Mouse (Mus musculus): ENCODE data around the gene Vezf1. TPM values are rescaled to one million over a fixed set of nuclear protein-coding genes. Genes with fewer than 3 reads are reported as not detected.

The Vezf1 gene
- polyA plus RNA-seq (2017; shearing (Covaris generic)), result 10 to 100 TPM; 37.1 to 40.2 TPM

DNA sequence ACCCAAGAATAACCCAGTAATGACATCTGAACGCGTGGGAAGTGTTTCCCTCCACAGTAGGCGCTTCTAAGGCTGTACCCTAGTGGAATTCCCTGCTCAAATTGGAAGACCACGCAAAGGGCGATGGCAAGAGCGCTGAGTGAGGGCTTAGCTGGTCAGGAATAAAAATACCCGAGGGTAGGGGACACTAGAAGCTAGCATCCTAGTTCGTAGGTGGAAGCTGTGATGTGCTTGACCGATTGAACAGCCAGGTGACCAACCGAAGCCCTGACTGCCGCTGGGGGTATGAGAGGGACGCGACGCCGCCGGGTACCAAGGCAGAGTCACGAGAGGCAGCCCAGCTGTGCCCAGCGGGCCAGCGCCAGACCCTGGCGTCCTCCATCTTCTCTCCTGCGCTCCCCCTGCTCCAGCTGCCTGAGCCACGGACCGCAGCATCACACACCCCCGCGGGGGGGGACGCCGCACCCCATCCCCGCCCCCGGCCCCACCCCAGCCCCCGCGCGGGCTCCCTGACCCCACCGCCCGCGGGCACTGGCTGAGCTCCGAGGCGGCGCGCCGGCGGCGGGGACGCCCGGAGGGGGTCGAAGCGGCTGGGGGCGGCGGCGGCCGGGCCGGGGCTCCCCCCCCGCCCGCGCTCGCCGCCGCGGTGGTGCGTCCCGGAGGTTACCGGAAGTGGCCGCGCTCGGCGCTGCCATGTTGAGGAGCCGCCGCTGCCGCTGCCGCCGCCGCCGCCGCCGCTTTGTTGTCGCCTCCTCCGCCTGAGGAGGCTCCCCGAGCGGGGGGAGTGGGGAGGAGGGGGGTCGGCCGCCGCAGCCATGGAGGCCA, at the start of gene Vezf1:
Gene Vezf1, plus strand, starts transcription at position 694 of the 825 bp plus-strand sequence.

DNA sequence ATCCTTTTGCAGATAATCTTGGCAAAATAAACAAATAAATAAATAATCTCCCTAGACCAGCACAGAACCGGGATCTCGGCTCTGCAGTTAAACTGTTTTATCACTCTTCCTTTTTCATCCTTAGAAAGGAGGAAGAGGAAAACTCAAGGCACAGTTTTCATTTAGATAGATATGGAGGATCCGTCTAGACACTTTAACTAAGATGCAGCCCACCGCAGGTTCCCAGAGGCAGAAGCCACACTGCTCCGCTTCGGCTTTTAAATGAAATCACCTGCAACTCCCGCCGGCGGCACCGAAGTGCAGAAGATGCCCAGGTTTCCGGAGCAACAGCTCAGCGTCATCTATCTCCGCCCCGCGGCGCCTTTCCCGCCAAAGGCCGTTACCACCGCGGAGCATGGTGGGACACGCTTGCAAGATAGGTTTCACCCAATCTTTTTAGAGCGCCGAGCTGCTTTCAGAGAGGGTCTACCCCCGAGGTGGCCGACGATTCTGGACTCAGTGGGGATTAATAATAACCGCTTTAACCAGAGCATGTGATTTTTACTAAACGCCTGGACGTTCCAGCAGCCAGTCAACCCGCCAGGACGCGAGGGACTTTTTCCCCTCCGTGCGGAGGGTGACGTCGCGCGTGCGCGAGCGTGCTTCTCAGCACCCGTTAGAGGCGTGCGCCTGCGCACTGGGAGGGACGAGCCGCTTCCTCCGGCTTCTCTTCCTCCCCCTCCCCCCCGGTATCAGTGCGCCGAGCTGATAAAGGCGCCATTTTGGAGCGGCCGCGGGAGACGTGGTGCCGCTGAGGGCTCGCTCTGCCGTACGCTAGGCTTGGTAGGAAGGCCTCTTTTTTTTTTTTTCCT, 20.9 kb upstream of the Vezf1 start, which contains the start of gene Srsf1:
Gene Srsf1, plus strand, starts transcription at position 430 of the 851 bp plus-strand sequence.

DNA sequence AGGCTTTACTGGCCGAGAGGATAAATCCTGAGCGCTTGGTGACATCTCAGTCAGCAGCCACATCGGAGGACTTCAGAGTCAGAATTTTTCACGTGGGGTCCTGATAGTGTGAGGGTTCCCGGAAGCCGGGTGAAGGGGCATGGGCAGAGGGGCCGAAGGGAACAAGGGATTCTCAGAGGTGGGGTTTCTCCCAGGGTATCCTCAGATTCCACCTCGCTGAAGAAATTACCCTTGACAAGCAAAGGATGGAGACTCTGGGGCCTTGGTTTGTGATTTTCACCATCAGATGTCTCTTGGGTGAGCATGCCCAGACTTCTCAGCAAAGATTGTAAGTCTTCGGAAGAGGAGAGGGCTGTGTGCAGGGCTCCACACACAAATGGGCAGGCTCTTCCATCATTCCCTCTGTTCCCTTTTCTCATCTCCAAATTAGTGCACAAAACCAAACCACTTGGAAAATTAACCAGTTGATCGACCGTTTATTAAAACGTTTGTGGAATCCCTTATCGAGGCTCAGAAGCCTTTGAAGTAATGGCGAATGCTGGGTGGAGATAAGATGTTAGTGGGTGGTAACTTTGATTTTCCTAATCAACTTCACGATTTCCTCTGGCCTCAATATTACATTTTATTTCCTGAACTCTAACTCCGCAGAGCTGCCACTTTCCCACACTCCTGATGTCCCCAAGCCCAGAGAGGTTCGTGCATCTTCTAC, 30.1 kb downstream of the Vezf1 start, which contains the start of gene Cuedc1:
Gene Cuedc1, plus strand, starts transcription at position 38 of the 709 bp plus-strand sequence.

Other genes with a start within 250 kb of the Vezf1 start
- under 1 TPM in 1 of 2 experiments, not detected in 1; 0.38 TPM for gene Lpo, start 240.0 kb upstream of the Vezf1 start, polyA plus RNA-seq (2017; shearing (Covaris generic))
- 10 to 100 TPM in 1 of 2 experiments, 1 to 10 TPM in 1; 6.7 to 10.7 TPM for gene Mks1, start 215.1 kb upstream of the Vezf1 start, polyA plus RNA-seq (2017; shearing (Covaris generic))
- gene Epx, start 192.7 kb upstream of the Vezf1 start, polyA plus RNA-seq (2017; shearing (Covaris generic)), result under 1 TPM in 1 of 2 experiments, not detected in 1; 0.87 TPM
- under 1 TPM in 1 of 2 experiments, not detected in 1; 0.04 TPM for gene Olfr462, start 176.0 kb upstream of the Vezf1 start, polyA plus RNA-seq (2017; shearing (Covaris generic))
- under 1 TPM in 1 of 2 experiments, not detected in 1; 0.34 TPM for gene Olfr463, start 170.9 kb upstream of the Vezf1 start, polyA plus RNA-seq (2017; shearing (Covaris generic))
- not detected for gene Olfr464, start 147.3 kb upstream of the Vezf1 start, polyA plus RNA-seq (2017; shearing (Covaris generic))
- gene Dynll2, start 80.7 kb upstream of the Vezf1 start, polyA plus RNA-seq (2017; shearing (Covaris generic)), result 10 to 100 TPM; 15.7 to 18.4 TPM
- gene Srsf1, start 20.9 kb upstream of the Vezf1 start, polyA plus RNA-seq (2017; shearing (Covaris generic)), result 100 to 1,000 TPM; 245 to 271 TPM
- 1 to 10 TPM; 5.4 to 6.7 TPM for gene Cuedc1, start 29.8 kb downstream of the Vezf1 start, polyA plus RNA-seq (2017; shearing (Covaris generic))
- gene Mrps23, start 136.1 kb downstream of the Vezf1 start, polyA plus RNA-seq (2017; shearing (Covaris generic)), result 100 to 1,000 TPM in 1 of 2 experiments, 10 to 100 TPM in 1; 91.9 to 101 TPM
- not detected for gene Ccdc182, start 225.8 kb downstream of the Vezf1 start, polyA plus RNA-seq (2017; shearing (Covaris generic))

All from activated CD4-positive, CD25-positive, alpha-beta regulatory T cell (primary cell).